19 mouse cellular contexts compared by ENCODE assay signal in the genomic region with DNA sequence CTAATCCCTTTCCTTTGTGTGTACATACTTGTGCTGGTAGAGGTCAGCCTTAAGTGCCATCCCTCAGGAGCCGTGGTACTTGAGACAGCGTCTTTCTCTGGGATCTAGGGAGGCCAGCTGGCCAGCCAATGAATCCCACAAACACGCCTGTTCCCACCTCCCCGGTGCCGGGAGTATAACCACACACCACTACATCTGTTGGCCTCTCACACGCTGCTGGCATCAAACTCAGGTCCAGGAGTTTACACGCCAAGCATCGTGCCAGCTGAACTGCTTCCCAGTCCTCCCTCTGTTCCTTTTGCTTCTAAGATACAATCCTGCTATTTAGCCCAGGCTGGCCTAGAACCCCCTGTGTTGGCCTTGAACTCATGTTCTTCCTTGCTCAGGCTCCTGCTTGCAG. TPM values are rescaled to one million over a fixed set of nuclear protein-coding genes. Genes with fewer than 3 reads are reported as not detected.
DNase-seq lines count a peak whose midpoint lies in the region; ATAC-seq lines count a peak whose summit lies in the region.
"Had no signal": no experiment of that assay in that cellular context is flagged by ENCODE, and none has a peak within 500 bp of the region (broad histone marks: within the 10 kb centered on the region; RNA-seq: fewer than 3 reads in every experiment).

No protein-coding gene starts in this region.

- 75% methylated on average over 8 of the region's 8 CpGs for WGBS in embryonic facial prominence, embryonic 14.5 days
- WGBS in embryonic facial prominence, embryonic 10.5 days = 91% methylated on average over 8 of the region's 8 CpGs
- WGBS in limb, embryonic 13.5 days = 85% methylated on average over 8 of the region's 8 CpGs

- peak; percentile 7 for DNase-seq in embryonic facial prominence, embryonic 14.5 days (ENCODE audit: low spot score)
- DNase-seq in embryonic facial prominence, embryonic 10.5 days (ENCODE audit: low spot score) = no peak
- peak; percentile 10 for DNase-seq in right cerebral cortex, postnatal 25 days
- no peak for DNase-seq in right cerebral cortex, postnatal 4 days
- no peak for DNase-seq in yolk sac, embryonic 10.5 days (ENCODE audit: low spot score)
- no peak for DNase-seq in Muller cell, postnatal 12 days (ENCODE audit: inconsistent ontology term)
- DNase-seq: adrenal gland, postnatal 10 days; cerebellum, adult 18-20 months; gastrocnemius, adult 2 months; gastrocnemius, postnatal 25 days; heart, postnatal 10 days; heart, postnatal 4 days; kidney, adult 18-20 months had no signal

- H3K9me3 ChIP-seq in embryonic facial prominence, embryonic 14.5 days (ENCODE audit: control insufficient read depth, low read length) = no peaks in the 10 kb centered on the region
- H3K9me3 ChIP-seq in embryonic facial prominence, embryonic 10.5 days = no peaks in the 10 kb centered on the region
- H3K9me3 ChIP-seq in limb, embryonic 13.5 days = no peaks in the 10 kb centered on the region
- H3K9me3 ChIP-seq: forebrain, embryonic 13.5 days; G1E; hindbrain, embryonic 12.5 days had no signal

- H3K27me3 ChIP-seq in embryonic facial prominence, embryonic 14.5 days (replicated peaks; ENCODE audit: control insufficient read depth, insufficient read depth, low read length) = no peaks in the 10 kb centered on the region
- no peaks in the 10 kb centered on the region for H3K27me3 ChIP-seq in embryonic facial prominence, embryonic 10.5 days (replicated peaks; ENCODE audit: low read depth, poor library complexity, severe bottlenecking)
- no peaks in the 10 kb centered on the region for H3K27me3 ChIP-seq in limb, embryonic 13.5 days
- H3K27me3 ChIP-seq: forebrain, embryonic 13.5 days; hindbrain, embryonic 12.5 days had no signal

- no peaks in the 10 kb centered on the region for H3K36me3 ChIP-seq in embryonic facial prominence, embryonic 14.5 days (ENCODE audit: control insufficient read depth, insufficient read depth, low read length)
- no peaks in the 10 kb centered on the region for H3K36me3 ChIP-seq in embryonic facial prominence, embryonic 10.5 days (replicated peaks)
- H3K36me3 ChIP-seq in limb, embryonic 13.5 days = no peaks in the 10 kb centered on the region
- H3K36me3 ChIP-seq: G1E; hindbrain, embryonic 12.5 days had no signal

- no peak for ATAC-seq in embryonic facial prominence, embryonic 14.5 days (ENCODE audit: low read depth)
- no peak for ATAC-seq in limb, embryonic 13.5 days (ENCODE audit: low FRiP score, low read depth)
- ATAC-seq: CD4-positive, CD25-positive, alpha-beta regulatory T cell, adult 4 months; hindbrain, embryonic 16.5 days had no signal

- no peak overlapping the region for H3K27ac ChIP-seq in embryonic facial prominence, embryonic 14.5 days (replicated peaks; ENCODE audit: low read depth, low read length)
- no peak overlapping the region for H3K27ac ChIP-seq in embryonic facial prominence, embryonic 10.5 days (replicated peaks)
- H3K27ac ChIP-seq in limb, embryonic 13.5 days = 0 out of 2 replicates have a peak overlapping the region, but pooled peaks have one; percentile 58
- H3K27ac ChIP-seq: forebrain, embryonic 13.5 days; gastrocnemius, adult 2 months; hindbrain, embryonic 12.5 days had no signal

- H3K4me2 ChIP-seq in embryonic facial prominence, embryonic 14.5 days (ENCODE audit: low read depth, low read length) = no peak overlapping the region
- no peak overlapping the region for H3K4me2 ChIP-seq in limb, embryonic 13.5 days (replicated peaks)
- H3K4me2 ChIP-seq: forebrain, embryonic 13.5 days; hindbrain, embryonic 12.5 days had no signal

- H3K4me1 ChIP-seq in embryonic facial prominence, embryonic 14.5 days (ENCODE audit: control insufficient read depth, insufficient read depth, low read length) = no peaks in the 10 kb centered on the region
- H3K4me1 ChIP-seq in embryonic facial prominence, embryonic 10.5 days = no peaks in the 10 kb centered on the region
- H3K4me1 ChIP-seq in limb, embryonic 13.5 days = peaks cover 15% of the 10 kb centered on the region; the same call in 1 of the 2 replicates
- H3K4me1 ChIP-seq: forebrain, embryonic 13.5 days; hindbrain, embryonic 12.5 days had no signal

- no peak overlapping the region for H3K9ac ChIP-seq in embryonic facial prominence, embryonic 14.5 days (ENCODE audit: low read depth, low read length)
- no peak overlapping the region for H3K9ac ChIP-seq in limb, embryonic 13.5 days
- H3K9ac ChIP-seq: forebrain, embryonic 13.5 days; hindbrain, embryonic 12.5 days had no signal

- no peak overlapping the region for H3K4me3 ChIP-seq in embryonic facial prominence, embryonic 14.5 days (ENCODE audit: low read depth, low read length)
- H3K4me3 ChIP-seq in embryonic facial prominence, embryonic 10.5 days = no peak overlapping the region
- no peak overlapping the region for H3K4me3 ChIP-seq in limb, embryonic 13.5 days
- H3K4me3 ChIP-seq: forebrain, embryonic 13.5 days; gastrocnemius, adult 2 months; hindbrain, embryonic 12.5 days had no signal

RNA-seq across cellular contexts. Expression of a gene that starts 54.2 kb away (rescaled TPM):
- 9.2 and 16.1 TPM in 2 replicates for polyA plus RNA-seq in embryonic facial prominence, embryonic 14.5 days (2014; fragmentation: Nextera tagmentation; extraction: Ambion mirVana)
- 0.77 and 0.80 TPM in 2 replicates for polyA plus RNA-seq in embryonic facial prominence, embryonic 10.5 days (2016; fragmentation: Nextera tagmentation; extraction: Ambion mirVana)
- 29.7 and 32.1 TPM in 2 replicates for polyA plus RNA-seq in limb, embryonic 13.5 days (2015; fragmentation: Nextera tagmentation; extraction: Ambion mirVana)
- polyA plus RNA-seq: CD4-positive, CD25-positive, alpha-beta regulatory T cell, adult 4 months; forebrain, embryonic 13.5 days; G1E had no signal

Comparison
In these comparisons a context has a peak if more than half of its experiments do, and no peak if none do; other contexts are left out.
1. DNase-seq: peak in embryonic facial prominence, embryonic 14.5 days (single experiment) and right cerebral cortex, postnatal 25 days (single experiment); none in embryonic facial prominence, embryonic 10.5 days (single experiment), right cerebral cortex, postnatal 4 days (single experiment), yolk sac, embryonic 10.5 days (single experiment) and Muller cell, postnatal 12 days (single experiment).